Mouse (Mus musculus) limb, embryonic 12.5 days (tissue): ENCODE measurements around the gene Klrg2. TPM values are rescaled to one million over a fixed set of nuclear protein-coding genes. Genes with fewer than 3 reads are reported as not detected.

Experiments
- ATAC-seq: fragments of 200-750 bp; cut with Nextera tagmentation; 2 replicates; pipeline ENCODE4 v1.8.0; 2017; ENCODE audit warnings: low read depth, moderate TSS enrichment; ENCODE audit not compliant: insufficient number of reproducible peaks, insufficient read depth, low FRiP score, low TSS enrichment
- H3K27ac ChIP-seq: fragments of 300-500 bp; sonication (generic); 2 replicates; pipeline ENCODE4 v1.5.1; 2016; ENCODE audit warnings: mild to moderate bottlenecking, moderate library complexity
- H3K27me3 ChIP-seq: fragments of 300-500 bp; sonication (generic); 2 replicates; pipeline ENCODE4 v1.6.1; 2016; ENCODE audit warnings: mild to moderate bottlenecking, moderate library complexity
- H3K36me3 ChIP-seq: fragments of 300-500 bp; sonication (generic); 2 replicates; pipeline ENCODE4 v1.6.1; 2016; ENCODE audit warnings: mild to moderate bottlenecking, moderate library complexity
- H3K4me1 ChIP-seq: fragments of 300-500 bp; sonication (generic); replicated peaks from 2 replicates; pipeline ENCODE4 v1.6.1; 2016
- H3K4me2 ChIP-seq: fragments of 300-500 bp; sonication (generic); 2 replicates; pipeline ENCODE4 v1.6.1; 2016; ENCODE audit warnings: mild to moderate bottlenecking, moderate library complexity
- H3K4me3 ChIP-seq: fragments of 300-500 bp; sonication (generic); replicated peaks from 2 replicates; pipeline ENCODE4 v1.5.1; 2016; ENCODE audit warnings: mild to moderate bottlenecking
- H3K9ac ChIP-seq: fragments of 300-500 bp; sonication (generic); replicated peaks from 2 replicates; pipeline ENCODE4 v1.6.1; 2016; ENCODE audit warnings: mild to moderate bottlenecking, moderate library complexity
- H3K9me3 ChIP-seq: fragments of 300-500 bp; sonication (generic); 2 replicates; pipeline ENCODE4 v1.6.1; 2016; ENCODE audit warnings: mild to moderate bottlenecking, moderate library complexity
- WGBS: fragments of 180-500 bp; shearing (Covaris S2); methylation state at CpG from one replicate; pipeline ENCODE4 v1.1.7; 2016; 5-methylcytosine and 5-hydroxymethylcytosine counted together
- polyA plus RNA-seq: library from polyadenylated mRNA; unstranded; fragments of >200 nt; fragmentation: Nextera tagmentation; extraction: Ambion mirVana; gene quantifications from 2 replicates; pipeline ENCODE4 v1.2.1, GENCODE M21; 2016

Klrg2 gene
- polyA plus RNA-seq, 1 experiment from 2014 or later = 0.11 TPM

DNA sequence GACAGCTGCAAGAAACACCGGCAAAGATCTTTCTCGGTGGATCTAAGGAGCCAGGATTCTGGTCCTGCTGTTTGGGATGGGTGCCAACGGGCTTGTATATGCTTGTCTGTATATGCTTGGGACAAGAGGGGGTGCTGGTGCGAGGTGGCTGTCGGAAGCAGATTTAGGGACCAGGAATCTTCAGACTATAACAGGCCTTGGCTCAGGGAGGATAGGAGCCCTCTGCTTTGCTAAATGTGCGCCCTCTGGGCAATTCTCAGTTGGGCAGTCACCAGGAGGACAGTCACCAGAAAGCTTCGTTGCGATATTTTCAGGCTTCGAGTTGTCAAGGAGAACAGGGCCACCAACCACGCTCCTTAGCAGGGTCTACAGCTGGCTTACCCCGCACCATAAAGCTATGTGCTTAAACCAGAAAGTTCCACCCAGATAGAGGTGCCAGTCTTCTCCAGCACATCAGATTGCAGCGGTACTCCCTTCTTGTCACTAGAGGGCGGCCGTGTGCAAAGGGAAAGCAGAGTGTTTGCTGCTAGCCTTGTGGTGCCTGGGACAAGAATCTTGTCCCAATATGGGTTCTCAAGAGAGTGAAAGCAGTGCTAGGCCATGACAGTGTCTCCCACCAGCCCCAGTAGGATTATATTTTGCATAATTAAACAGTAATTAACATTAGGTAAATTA lies 13.4 kb upstream of the Klrg2 start:
- ATAC-seq = no peak
- H3K27me3 ChIP-seq = no peaks in the 10 kb centered on the region
- 42% methylated on average over 14 of the region's 14 CpGs for WGBS

DNA sequence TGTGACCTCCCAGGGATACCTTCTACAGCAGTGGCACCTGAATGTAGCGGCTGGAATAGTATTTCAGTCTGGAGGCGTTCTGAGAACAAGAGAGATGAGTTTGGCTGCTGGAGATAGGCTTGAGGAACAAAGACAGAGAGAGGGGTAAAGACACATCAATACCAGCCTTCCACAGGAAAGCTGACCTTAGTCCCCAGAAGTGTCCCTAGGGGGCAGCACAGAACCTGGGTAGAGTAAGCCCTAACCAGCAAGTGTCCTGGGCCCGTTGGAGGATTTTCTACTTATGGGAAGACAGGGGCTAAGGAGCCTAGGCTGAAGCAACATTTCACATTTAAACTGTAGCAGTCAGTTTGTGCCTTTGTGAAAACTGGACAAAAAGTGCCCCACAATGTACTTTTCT lies 12.5 kb upstream of the Klrg2 start:
- 0 out of 2 replicates have a peak, but pooled peaks cover 10% of the 10 kb centered on the region for H3K9me3 ChIP-seq
- no peak overlapping the region for H3K4me2 ChIP-seq
- WGBS = 72% methylated on average over 3 of the region's 3 CpGs
- H3K4me1 ChIP-seq = no peaks in the 10 kb centered on the region
- H3K27ac ChIP-seq = no peak overlapping the region
- no peak for ATAC-seq
- H3K27me3 ChIP-seq = no peaks in the 10 kb centered on the region
- no peak overlapping the region for H3K9ac ChIP-seq
- no peak overlapping the region for H3K4me3 ChIP-seq
- H3K36me3 ChIP-seq = no peaks in the 10 kb centered on the region

More for the DNA sequence above, 13.4 kb upstream of the Klrg2 start:
- H3K4me3 ChIP-seq = no peak overlapping the region
- no peak overlapping the region for H3K4me2 ChIP-seq
- H3K27ac ChIP-seq = no peak overlapping the region
- H3K36me3 ChIP-seq = no peaks in the 10 kb centered on the region
- H3K9ac ChIP-seq = no peak overlapping the region
- H3K9me3 ChIP-seq = 0 out of 2 replicates have a peak, but pooled peaks cover 10% of the 10 kb centered on the region
- no peaks in the 10 kb centered on the region for H3K4me1 ChIP-seq

DNA sequence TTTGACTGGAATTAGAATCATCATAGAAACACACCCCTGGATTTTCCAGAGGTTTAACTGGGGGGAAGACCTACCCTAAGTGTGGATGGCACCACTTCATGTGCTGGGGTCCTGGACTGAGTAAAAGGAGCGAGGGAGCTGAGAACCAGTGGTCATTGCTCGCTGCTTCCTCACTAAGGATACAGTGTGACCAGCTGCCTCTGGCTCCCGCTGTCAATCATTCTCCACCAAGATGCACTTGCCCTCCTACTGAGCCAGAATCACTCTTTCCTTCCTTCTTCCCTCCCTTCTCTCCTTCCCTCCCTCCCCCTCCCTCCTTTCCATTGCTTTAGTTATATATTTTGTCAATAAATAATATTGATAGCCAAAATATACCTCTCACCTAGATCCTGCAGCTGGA lies 6.0 kb upstream of the Klrg2 start:
- H3K9ac ChIP-seq = no peak overlapping the region
- H3K36me3 ChIP-seq = no peaks in the 10 kb centered on the region
- no peak overlapping the region for H3K27ac ChIP-seq
- no peak overlapping the region for H3K4me2 ChIP-seq
- H3K27me3 ChIP-seq = peaks cover 40% of the 10 kb centered on the region
- H3K4me1 ChIP-seq = no peaks in the 10 kb centered on the region; the same call in 1 of the 2 replicates
- no peaks in the 10 kb centered on the region for H3K9me3 ChIP-seq
- ATAC-seq = no peak
- no peak overlapping the region for H3K4me3 ChIP-seq
- WGBS = 73% methylated on average over 3 of the region's 3 CpGs

DNA sequence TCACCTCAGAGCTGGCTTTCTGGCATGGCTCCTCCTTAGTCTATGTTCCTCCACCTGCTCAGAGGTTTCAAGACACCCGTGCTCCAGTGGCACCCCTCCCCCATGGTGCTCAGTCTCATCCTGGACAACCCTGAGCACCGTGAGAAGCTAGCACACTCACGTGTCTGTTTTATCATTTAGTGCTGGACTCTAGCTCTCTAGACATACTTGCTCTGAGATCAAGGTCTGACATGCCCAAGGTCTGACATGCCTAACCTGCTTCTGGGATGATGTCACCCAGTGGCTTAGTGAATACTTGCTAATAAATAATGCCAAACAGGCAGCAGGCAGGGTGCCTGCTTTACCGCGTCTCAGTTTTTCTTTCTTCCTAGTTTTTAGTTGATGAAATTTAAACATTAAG lies 5.6 kb upstream of the Klrg2 start:
- WGBS = 71% methylated on average over 5 of the region's 5 CpGs
- H3K4me1 ChIP-seq = no peaks in the 10 kb centered on the region; the same call in 1 of the 2 replicates
- peaks cover 44% of the 10 kb centered on the region for H3K27me3 ChIP-seq
- ATAC-seq = no peak
- no peak overlapping the region for H3K27ac ChIP-seq
- H3K36me3 ChIP-seq = no peaks in the 10 kb centered on the region
- no peak overlapping the region for H3K4me3 ChIP-seq
- no peak overlapping the region for H3K9ac ChIP-seq
- no peak overlapping the region for H3K4me2 ChIP-seq
- no peaks in the 10 kb centered on the region for H3K9me3 ChIP-seq

DNA sequence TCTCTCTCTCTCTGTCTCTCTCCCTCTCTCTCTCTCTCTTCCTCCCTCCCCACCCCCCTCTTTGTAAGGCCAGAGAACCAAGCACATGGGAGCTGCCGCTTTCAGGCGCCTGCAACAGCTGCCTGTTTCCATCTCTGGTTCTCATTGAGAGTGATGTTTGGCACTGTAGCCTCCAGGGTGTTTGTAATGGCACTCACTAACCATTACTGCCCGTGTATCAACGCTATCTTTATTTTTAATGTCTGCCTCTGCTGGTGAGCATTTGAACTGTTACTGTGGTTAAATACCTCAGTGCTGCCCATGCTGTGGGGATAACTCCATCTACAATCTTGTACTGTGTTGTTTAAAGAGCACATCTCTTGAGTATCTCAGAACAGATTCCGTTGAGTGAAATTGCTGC lies 4.6 kb upstream of the Klrg2 start:
- Histone ChIP-seq H3K4me2 (no peak overlapping the region), H3K27ac (no peak overlapping the region), H3K36me3 (no peaks in the 10 kb centered on the region), H3K4me1 (peaks cover 4% of the 10 kb centered on the region; the same call in 1 of the 2 replicates), H3K9ac (no peak overlapping the region), H3K4me3 (no peak overlapping the region), H3K27me3 (peaks cover 54% of the 10 kb centered on the region), H3K9me3 (no peaks in the 10 kb centered on the region)
- ATAC-seq = no peak
- WGBS = 53% methylated on average over 5 of the region's 5 CpGs

DNA sequence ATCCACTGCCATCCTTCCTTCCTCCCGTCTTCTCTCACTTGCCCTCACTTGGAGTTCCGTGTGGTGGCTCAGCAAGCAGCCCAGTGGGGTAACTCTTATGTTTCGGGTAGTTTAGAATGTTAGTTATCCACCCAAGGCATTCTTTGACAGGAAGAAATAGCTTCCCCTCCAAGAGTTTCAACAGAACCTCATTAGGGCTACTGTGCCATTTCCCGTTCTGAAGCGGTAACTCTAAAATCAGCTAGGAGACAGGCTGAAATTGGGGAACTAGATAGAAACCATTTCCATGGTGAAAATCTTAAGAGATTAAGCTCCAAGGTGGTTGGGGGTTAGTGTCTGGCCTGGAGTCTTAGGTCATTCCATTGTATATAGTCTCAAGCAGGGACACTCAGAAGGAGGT lies 4.2 kb upstream of the Klrg2 start:
- Histone ChIP-seq H3K4me1 (peaks cover 8% of the 10 kb centered on the region), H3K27ac (no peak overlapping the region), H3K27me3 (peaks cover 58% of the 10 kb centered on the region), H3K9me3 (no peaks in the 10 kb centered on the region), H3K36me3 (no peaks in the 10 kb centered on the region), H3K4me2 (no peak overlapping the region), H3K4me3 (no peak overlapping the region), H3K9ac (no peak overlapping the region)
- no peak for ATAC-seq
- WGBS = 71% methylated on average over 5 of the region's 5 CpGs

DNA sequence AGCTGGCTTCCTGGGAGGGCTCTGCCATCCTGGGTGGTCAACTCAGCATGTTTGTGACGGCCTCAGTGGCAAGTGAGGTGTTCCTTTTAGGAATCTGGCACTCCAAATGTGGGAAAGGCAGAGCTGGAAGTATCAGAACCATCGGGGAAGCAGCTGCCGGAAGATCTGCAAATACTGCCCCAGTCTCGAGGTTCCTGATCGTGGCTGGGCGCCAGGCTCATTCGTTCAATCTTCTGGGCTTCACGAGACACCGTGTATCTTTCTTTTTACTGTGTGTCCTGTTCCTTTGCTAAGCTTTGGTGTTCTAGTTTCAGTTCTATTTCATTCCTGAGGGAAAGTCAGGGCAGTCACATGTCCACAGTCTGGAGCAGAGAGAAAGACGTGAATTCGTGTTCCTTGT lies 3.4 kb upstream of the Klrg2 start:
- WGBS = 78% methylated on average over 11 of the region's 11 CpGs
- Histone ChIP-seq H3K4me1 (peaks cover 16% of the 10 kb centered on the region), H3K36me3 (no peaks in the 10 kb centered on the region), H3K27ac (no peak overlapping the region), H3K4me2 (no peak overlapping the region), H3K9ac (no peak overlapping the region), H3K9me3 (no peaks in the 10 kb centered on the region), H3K27me3 (peaks cover 66% of the 10 kb centered on the region), H3K4me3 (no peak overlapping the region)
- no peak for ATAC-seq

DNA sequence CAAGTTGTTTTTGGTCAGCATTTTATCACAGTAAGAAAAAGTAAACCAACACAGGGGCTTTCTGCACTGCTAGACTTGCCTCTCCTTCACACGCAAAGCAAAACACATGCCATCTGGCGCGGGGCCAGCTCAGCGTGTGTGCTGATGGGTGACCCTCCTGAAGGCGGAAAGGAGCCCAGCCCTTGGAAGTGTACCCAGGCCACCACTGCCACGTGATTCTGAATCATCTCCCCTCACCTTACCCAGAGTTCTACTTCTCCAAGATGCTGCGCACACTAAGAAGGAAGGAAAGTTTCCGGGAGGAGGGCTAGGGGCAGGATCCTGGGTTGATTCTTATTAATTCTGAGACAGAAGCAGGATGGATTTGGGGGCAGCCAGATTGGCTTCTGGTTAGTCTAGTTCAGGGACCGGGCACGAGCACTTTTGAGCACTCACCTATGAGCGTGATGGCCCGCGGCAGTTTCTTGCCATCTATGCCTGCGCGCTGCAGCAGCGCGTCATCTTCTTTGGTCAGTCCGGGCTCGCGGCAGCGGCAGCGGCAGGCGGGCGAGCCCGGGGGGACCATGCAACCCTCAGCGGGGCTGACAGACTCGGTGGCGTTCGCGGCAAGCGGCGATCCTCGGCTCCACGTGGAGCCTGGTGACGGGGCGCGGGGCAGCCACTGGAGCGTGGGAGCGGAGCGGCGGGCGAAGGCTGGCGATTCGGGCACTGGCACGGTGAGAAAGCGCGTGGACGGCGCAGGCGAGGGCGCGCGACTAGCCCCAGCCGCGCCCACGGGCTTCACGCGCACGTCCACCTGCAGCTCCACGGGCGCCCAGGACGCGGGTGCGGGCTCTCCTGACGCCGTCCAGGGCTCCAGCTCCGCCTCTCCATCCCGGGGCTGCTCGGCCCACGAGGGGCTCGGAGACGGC lies 846 bp downstream of the Klrg2 start:
- Histone ChIP-seq H3K27ac (no peak overlapping the region), H3K4me3 (peak overlapping the region; percentile 55), H3K27me3 (peaks cover 84% of the 10 kb centered on the region), H3K36me3 (no peaks in the 10 kb centered on the region), H3K9ac (peak overlapping the region; percentile 52), H3K4me1 (peaks cover 18% of the 10 kb centered on the region), H3K9me3 (no peaks in the 10 kb centered on the region), H3K4me2 (peak overlapping the region; percentile 99)
- ATAC-seq = peak; percentile 61
- 1% methylated on average over 71 of the region's 72 CpGs for WGBS

DNA sequence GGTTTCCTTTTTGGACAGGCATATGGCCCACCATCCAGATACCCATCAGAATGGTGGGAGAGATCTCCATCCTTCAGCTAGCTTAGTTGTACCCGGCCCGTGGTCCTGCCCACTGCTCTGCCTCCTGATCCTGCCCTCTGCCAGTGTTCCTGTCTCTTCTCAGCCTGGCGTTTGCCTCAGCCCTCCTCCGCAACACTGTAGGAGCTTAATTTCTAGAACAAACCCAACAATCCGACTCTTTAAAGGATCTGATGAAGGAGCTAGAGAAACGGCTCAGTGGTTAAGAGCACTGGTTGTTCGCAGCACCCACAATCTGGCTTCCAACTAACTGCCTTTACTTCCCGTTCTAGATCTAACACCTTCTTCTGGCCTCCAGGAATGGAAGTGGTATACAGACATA lies 2.6 kb downstream of the Klrg2 start:
- Histone ChIP-seq H3K4me2 (no peak overlapping the region), H3K27me3 (peaks cover 67% of the 10 kb centered on the region), H3K9me3 (no peaks in the 10 kb centered on the region), H3K36me3 (no peaks in the 10 kb centered on the region), H3K4me1 (peaks cover 18% of the 10 kb centered on the region), H3K9ac (no peak overlapping the region), H3K4me3 (no peak overlapping the region), H3K27ac (no peak overlapping the region)
- WGBS = 78% methylated on average over 8 of the region's 8 CpGs
- ATAC-seq = no peak

DNA sequence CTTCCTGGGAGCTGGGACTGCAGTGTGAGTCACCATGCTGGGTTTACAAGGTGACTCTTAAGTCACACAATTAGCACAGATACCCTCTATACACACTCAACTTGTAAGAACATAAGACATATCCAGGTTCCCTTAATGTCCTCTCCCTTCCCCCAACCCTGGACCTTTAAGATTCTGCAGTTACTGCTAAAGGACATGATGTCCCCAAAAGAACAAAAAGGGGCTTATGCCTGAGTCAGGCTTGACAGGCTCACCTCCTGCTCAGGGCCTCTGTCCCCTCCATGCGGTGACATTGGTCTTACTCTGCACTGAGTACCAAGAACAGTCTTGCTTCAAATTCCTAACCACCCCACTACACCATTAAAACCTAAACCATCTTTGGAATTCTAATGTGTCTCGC lies 4.2 kb downstream of the Klrg2 start:
- ATAC-seq = no peak
- Histone ChIP-seq H3K27ac (no peak overlapping the region), H3K36me3 (peaks cover 3% of the 10 kb centered on the region; the same call in 1 of the 2 replicates), H3K4me1 (peaks cover 18% of the 10 kb centered on the region), H3K9ac (no peak overlapping the region), H3K4me3 (no peak overlapping the region), H3K4me2 (no peak overlapping the region), H3K9me3 (no peaks in the 10 kb centered on the region), H3K27me3 (peaks cover 53% of the 10 kb centered on the region)
- 81% methylated on average over 2 of the region's 2 CpGs for WGBS

DNA sequence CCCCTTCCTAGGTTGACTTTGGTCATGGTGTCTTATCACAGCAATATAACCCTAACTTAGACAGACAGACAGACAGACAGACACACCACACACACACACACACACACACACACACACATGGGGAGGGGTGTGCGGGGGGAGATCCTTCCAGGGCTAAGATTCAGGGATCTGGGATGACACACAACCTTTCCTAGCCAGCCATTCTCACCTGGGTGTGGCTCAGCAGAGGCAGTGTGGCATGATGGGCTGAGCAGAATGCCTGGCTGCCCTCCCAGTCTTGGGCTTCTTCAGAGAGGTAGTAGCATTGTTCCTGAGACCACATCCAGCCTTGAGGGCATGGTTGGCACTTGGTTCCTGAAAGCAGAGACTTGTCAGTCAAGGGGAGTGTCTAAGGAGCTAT lies 7.5 kb downstream of the Klrg2 start:
- Histone ChIP-seq H3K4me1 (no peaks in the 10 kb centered on the region), H3K27me3 (peaks cover 20% of the 10 kb centered on the region), H3K36me3 (peaks cover 15% of the 10 kb centered on the region), H3K4me2 (no peak overlapping the region), H3K9ac (no peak overlapping the region), H3K27ac (no peak overlapping the region), H3K9me3 (no peaks in the 10 kb centered on the region), H3K4me3 (no peak overlapping the region)
- 93% methylated on average over 1 of the region's 1 CpGs for WGBS
- ATAC-seq = no peak
